Mouse (Mus musculus) urinary bladder, adult 2 months (tissue): ENCODE measurements around the gene Clec2i. TPM values are rescaled to one million over a fixed set of nuclear protein-coding genes. Genes with fewer than 3 reads are reported as not detected.
A peak's percentile ranks its signal among the peaks of the same experiment; 100 is the strongest.
"Not testable (repeated sequence)": the region's sequence is repeated elsewhere in the genome, so short reads cannot be mapped to it uniquely, and the experiment has no call there.

Experiments used
- DNase-seq: peaks from one replicate; pipeline ENCODE4 v3.0.0; 2022; ENCODE audit warnings: low spot score
- polyA plus RNA-seq: library from polyadenylated mRNA; depleted of rRNA; stranded (reverse); fragments of >200 nt; gene quantifications from 2 replicates; pipeline ENCODE4 v1.2.3, GENCODE M21; 2012; rRNA removed

Clec2i gene
- polyA plus RNA-seq: 0.86 and 1.0 TPM in 2 replicates

DNA sequence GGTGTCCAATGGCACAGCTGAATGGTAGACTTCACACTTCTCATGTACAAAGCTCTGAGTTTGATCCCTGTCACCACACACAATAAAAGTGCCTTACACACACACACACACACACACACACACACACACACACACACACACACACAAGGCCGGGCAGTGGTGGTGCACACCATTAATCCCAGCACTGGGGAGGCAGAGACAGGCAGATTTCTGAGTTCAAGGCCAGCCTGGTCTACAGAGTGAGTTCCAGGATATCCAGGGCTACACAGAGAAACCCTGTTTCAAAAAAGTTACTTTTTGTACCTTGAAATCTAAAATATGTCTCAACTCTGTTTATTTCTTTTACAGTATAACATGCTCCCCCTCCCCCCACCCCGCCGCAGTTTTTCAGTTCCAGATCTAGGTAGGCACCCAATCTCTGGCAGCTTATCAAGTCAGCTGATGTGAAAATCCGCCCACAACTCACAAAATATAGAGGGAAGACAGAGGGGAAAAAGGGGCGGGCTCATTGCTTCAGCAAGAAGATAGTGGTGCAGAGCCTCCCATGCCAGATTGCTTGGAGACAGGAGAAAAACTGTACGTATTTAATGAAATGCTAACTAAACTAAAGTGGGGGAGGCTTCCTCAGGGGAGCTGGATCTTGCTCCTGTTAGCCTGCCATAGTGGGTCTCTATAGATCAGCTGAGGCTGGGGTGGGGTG lies at the start of gene Clec2i:
TSS of gene Clec2i (plus strand) at position 498 of the 700 bp plus-strand sequence.
- not testable (repeated sequence) for DNase-seq

- peak; percentile 91 for DNase-seq
Measured at GRCm38 (mm10) chr6:128838342-128839265, 48.8 kb upstream of the Clec2i start.

DNA sequence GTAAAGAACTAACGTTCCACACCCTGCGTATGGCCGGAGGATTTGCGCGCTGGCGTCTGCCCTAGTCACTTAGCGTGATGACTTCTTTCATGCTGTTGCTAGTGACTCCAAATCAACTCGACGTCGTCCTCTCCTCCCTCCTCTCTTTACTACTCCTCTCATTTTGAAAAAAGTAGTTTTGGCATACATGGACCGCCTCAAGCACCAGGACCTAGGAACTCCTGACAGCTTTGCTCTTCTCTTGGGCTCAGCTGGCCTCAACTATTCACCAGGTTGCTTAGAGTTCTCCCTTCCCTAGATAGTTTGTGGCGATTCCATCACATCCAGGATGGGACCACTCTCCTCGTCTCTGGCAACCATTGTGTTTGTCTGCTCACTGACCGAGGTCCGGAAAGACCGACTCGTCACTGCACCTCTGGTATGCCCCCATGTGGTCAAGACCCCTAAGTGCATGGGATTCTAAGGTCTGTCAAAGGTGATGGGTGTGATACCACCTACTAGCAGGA lies 48.1 kb upstream of the Clec2i start:
- peak; percentile 45 for DNase-seq

- no peak for DNase-seq
Measured at GRCm38 (mm10) chr6:128839921-128840320, 47.5 kb upstream of the Clec2i start.

- DNase-seq: not testable (repeated sequence)
Measured at GRCm38 (mm10) chr6:128840669-128841068, 46.7 kb upstream of the Clec2i start.

- no peak for DNase-seq
Measured at GRCm38 (mm10) chr6:128841327-128842089, 45.9 kb upstream of the Clec2i start.

- no peak for DNase-seq
Measured at GRCm38 (mm10) chr6:128842356-128842944, 44.9 kb upstream of the Clec2i start.

GRCm38 (mm10) chr6:128842945-128843478 lies 44.4 kb upstream of the Clec2i start:
- peak; percentile 91 for DNase-seq

DNA sequence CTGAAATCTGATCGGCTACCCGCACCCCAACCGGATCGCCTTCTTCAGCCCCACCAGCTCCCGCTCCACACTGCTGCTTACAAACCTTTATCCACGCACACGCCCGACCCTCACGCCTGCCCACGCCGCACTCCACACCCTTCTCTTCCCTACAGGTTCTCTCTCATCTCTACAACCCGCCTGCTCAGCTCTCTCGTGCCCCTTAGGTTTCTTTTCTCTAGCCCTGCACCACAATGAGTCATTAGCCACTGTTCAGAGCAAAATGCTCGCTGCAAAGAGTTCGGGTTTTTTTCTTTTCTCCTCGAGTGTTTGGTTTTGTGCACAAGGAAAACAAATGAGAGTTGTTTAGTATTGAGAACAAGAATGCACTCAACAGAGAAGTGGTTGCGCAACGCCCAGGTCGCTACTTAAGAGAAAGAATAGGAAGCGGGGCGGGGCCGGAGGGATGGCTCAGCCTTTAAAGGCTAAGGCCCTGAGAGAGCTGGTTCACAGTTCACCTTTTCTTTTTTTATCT lies 43.9 kb upstream of the Clec2i start:
- DNase-seq: peak; percentile 47

DNA sequence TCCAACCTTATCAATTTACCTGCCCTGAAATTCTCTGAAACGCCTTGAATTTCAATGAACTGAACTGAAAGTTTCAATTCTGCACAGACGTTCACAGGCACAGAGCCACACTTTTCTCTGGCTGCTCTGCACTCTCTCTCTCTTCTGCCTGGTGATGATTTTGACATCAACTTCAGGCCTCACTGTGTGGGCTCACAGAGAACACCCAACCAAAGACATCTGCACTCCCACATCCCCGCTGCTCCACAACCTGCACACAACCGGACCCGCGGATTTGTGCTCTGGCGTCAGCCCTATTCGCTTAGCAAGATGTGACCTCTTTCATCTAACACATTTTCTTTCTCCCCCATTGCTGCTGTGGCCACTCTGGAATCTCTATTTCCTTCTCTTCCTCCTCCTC lies 43.3 kb upstream of the Clec2i start:
- DNase-seq: no peak

DNA sequence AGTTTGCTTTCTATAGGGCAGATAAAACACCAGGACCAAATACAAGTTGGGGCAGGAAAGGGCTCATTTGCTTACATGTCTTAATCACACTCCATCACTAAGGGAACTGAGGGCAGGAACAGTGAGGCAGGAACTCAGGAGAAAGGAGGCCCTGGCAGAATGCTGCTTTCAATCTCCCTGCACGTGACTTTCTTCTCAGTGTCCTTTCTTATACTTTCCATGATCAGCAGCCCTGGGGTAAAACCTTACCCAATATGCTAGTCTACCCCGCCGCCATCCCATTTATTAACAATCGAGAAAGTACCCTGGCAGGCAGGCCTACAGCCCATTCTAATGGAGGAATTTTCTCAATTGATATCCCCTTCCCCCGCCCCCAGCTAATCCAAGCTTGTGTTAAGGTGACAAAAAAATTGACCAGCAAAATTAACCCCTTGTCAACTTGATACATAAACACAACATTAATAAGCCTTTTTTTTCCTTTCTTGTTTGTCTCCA lies 42.8 kb upstream of the Clec2i start:
- no peak for DNase-seq

DNA sequence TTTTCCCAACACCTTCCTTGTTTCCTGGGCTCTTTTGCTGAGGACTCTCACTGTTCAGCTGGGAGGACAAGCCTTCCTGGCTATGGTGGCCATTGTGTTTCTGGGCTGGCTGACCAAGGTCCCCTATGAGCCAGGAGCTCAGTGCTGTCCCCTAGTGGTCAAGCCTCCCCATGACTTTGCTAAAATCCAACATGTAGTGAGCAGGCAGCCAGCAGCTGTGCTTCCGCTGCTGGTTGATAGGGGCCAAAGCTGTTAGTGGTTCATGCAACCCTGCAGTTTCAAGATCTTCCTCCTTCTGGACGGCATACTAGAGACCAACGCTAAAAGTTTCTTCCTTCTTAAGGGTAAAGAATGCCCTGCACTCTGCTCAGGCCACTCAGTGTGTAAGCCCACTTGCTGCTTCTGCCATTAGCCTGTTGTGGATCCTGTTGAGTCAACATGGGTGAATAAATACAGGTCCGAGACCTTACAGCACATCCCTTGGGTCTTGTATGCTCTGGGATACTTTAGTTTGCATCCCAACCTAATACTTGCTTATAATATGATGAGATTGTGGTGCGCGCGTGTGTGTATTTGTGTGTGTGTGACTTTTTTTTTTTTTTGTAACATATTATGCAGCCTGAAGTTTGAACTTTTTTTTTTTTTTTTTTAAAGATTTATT lies 41.9 kb upstream of the Clec2i start:
- no peak for DNase-seq

GRCm38 (mm10) chr6:128845998-128846542 lies 41.3 kb upstream of the Clec2i start:
- DNase-seq: no peak

- no peak for DNase-seq
Measured at GRCm38 (mm10) chr6:128847401-128847800, 40.0 kb upstream of the Clec2i start.

DNA sequence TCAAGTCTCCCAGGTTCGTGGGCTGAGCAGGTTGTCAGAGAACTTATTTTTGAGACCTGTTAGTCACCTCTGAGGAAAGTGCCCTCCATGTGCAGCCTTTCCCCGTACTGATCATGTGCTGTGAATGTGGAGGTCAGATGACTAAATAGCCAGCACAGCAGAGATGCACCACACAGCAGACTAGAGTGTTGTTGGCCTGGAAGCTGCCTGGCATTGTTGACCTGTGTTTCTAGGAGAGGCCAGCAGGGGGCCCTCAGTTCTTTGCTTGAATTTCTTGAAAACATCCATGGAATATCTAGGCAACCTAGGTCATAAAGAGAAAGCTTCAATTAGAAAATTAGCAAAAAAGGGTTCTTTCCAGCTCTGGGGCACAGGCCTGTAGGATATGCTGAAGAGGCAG lies 37.5 kb upstream of the Clec2i start:
- no peak for DNase-seq

DNA sequence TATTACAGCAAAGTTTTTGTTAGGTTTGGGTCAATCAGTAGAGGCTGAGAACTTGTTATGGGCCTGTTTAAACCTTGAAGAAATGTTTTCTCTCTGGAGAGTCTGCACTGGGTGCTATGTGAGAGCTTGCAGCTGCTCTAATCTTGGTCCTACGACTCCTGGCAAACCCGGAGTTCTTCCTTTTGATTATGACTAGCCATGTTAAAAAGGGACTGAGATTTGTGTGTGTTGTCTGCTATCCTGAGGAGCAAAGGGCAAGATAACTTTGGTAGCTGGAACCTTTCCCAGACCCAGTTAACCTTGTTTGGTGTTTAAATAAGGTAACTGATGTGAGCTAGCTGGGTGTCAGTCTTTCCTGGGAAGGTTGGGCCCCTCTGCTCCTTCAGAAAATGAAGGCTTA lies 36.7 kb upstream of the Clec2i start:
- DNase-seq: no peak

DNA sequence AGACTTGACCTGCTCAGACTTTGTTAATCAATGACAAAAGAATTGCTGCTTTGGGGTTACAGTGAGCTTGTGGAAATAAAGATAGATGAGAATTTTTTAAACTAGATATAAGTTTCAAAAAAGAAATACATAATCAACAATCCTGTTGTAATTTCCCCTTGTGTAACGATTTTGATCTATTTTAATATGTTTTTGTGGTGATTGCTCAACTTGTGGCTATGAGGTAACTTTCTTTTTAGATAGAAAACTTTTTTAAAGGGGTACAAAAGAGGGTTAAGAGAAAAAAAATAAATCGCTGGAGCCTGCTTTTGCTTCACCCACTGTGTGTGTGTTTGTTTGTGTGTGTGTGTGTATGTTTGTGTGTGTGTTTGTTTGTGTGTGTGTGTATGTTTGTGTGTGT lies 36.2 kb upstream of the Clec2i start:
- DNase-seq: no peak

DNA sequence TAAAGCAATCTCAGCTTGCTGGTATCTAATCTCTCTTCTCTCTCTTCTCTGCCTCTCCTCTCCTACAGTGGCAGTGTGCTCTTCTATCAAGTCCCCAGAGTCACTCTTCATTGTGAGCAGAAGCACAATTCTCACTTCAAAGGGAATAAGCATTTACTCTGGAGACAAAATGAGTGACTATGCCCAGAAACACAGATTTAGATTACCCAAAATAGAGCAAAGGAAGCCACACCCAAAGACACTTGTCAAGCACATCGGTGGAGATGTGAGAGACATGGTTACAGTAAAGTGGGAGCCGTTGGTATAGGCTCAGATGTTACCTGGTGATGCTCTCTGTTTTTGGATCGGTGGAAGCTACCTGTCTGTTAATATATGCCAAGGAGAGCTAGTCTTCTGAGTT lies 34.6 kb upstream of the Clec2i start:
- DNase-seq: no peak

- peak; percentile 47 for DNase-seq
Measured at GRCm38 (mm10) chr6:128854024-128854820, 33.2 kb upstream of the Clec2i start.
